ENCODE assay signal across 16 mouse cellular contexts in genomic region chr17:31831097-31831865, GRCm38 (mm10). TPM values are rescaled to one million over a fixed set of nuclear protein-coding genes. Genes with fewer than 3 reads are reported as not detected.
DNase-seq lines count a peak whose midpoint lies in the region; TF ChIP-seq lines count a peak whose summit lies in the region.
"Had no signal": no experiment of that assay in that cellular context is flagged by ENCODE, and none has a peak within 500 bp of the region (broad histone marks: within the 10 kb centered on the region; RNA-seq: fewer than 3 reads in every experiment).

No protein-coding gene starts in this region.

- H3K27me3 ChIP-seq in spleen, adult 2 months (ENCODE audit: control insufficient read depth, insufficient read depth, low read length) = no peaks in the 10 kb centered on the region
- H3K27me3 ChIP-seq: liver, embryonic 15.5 days had no signal

- peak overlapping the region; percentile 15; the same call in 1 of the 2 replicates for H3K27ac ChIP-seq in spleen, adult 2 months (ENCODE audit: insufficient read depth, low read length)
- H3K27ac ChIP-seq: liver, embryonic 15.5 days; macrophage; stomach, postnatal 0 days had no signal

- no peak for TF ChIP-seq POLR2A in spleen, adult 2 months (IDR thresholded peaks at IDR 0.05; ENCODE audit: low read depth, low read length)

- WGBS in spleen, adult 2 months = 45% methylated on average over 6 of the region's 6 CpGs

- H3K4me1 ChIP-seq in spleen, adult 2 months (ENCODE audit: control insufficient read depth, insufficient read depth, insufficient read length) = peaks cover 41% of the 10 kb centered on the region; the same call in 1 of the 2 replicates

- H3K36me3 ChIP-seq in spleen, adult 2 months (ENCODE audit: control insufficient read depth, insufficient read depth, low read length) = no peaks in the 10 kb centered on the region
- H3K36me3 ChIP-seq: liver, embryonic 15.5 days had no signal

- DNase-seq in embryo, embryonic 11 days = peak; percentile 47
- DNase-seq in embryo, embryonic 10 days (ENCODE audit: low spot score) = no peak
- no peak for DNase-seq in spleen, adult 2 months (ENCODE audit: low read depth in 1 of 2, low spot score in 2 of 2)
- no peak for DNase-seq in spleen, adult 18-20 months
- DNase-seq in induced T-regulatory cell, adult 2 months (ENCODE audit: low read depth) = peak; percentile 82
- DNase-seq in lung, postnatal 14 days = no peak
- no peak for DNase-seq in layer of hippocampus, postnatal 10 days (ENCODE audit: low spot score in 2 of 2)
- no peak for DNase-seq in adrenal gland, postnatal 36 days
- DNase-seq: cerebellum, adult 8-10 months; heart, postnatal 36 days; kidney, adult 11 months; kidney, postnatal 4 days; right cerebral cortex, postnatal 4 days had no signal

- TF ChIP-seq CTCF in spleen, adult 2 months (IDR thresholded peaks at IDR 0.05; ENCODE audit: extremely low read depth, insufficient read depth, insufficient read length, insufficient replicate concordance) = no peak

- H3K4me3 ChIP-seq in spleen, adult 2 months (ENCODE audit: extremely low read depth, insufficient read depth, insufficient read length) = no peak overlapping the region
- H3K4me3 ChIP-seq: liver, embryonic 15.5 days had no signal

RNA-seq across cellular contexts. Expression of gene Sik1, which starts 24.3 kb away (rescaled TPM):
- polyA plus RNA-seq in spleen, adult 2 months (2012; rRNA removed) = 56.4 and 67.8 TPM in 2 replicates
- 10 to 100 TPM; 21.7 to 22.2 TPM for total RNA-seq in layer of hippocampus, postnatal 10 days (2021)
- 100 to 1,000 TPM; 124 to 127 TPM for total RNA-seq in adrenal gland, postnatal 36 days (2021)

Comparison
In these comparisons a context has a peak if more than half of its experiments do, and no peak if none do; other contexts are left out.
1. DNase-seq: peak in embryo, embryonic 11 days (single experiment) and induced T-regulatory cell, adult 2 months (single experiment); none in embryo, embryonic 10 days (single experiment), spleen, adult 2 months (0 of 2), spleen, adult 18-20 months (0 of 2), lung, postnatal 14 days (single experiment), layer of hippocampus, postnatal 10 days (0 of 2) and adrenal gland, postnatal 36 days (0 of 2).
2. RNA of gene Sik1, which starts 24.3 kb away (total RNA-seq): 124 to 127 TPM in adrenal gland, postnatal 36 days; 21.7 to 22.2 TPM in layer of hippocampus, postnatal 10 days; every median in the first group is over 4 times any median in the second.